Comparison of ENCODE assay signal across 19 mouse cellular contexts in the genomic region with DNA sequence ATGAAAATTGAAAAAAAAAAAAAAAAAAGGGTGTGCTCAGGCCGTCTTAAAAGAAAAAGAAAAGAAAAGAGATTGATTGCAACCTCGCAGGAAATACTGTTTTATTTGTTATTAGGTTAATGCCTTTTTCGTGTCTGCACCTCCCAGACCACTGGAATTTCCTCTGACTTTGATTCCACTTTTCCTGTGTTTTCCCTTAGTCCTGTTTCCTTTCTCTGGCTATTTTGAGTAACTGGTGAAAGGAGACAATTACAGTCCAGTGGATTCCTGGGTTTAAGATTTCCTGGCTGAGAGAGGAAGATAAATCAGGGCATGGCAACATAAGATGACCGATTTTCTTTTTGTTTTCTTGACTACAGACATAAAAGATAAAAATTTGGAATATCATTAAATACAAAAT.
DNase-seq lines count a peak whose midpoint lies in the region; ATAC-seq and TF ChIP-seq lines count a peak whose summit lies in the region.
"Had no signal": no experiment of that assay in that cellular context is flagged by ENCODE, and none has a peak within 500 bp of the region (broad histone marks: within the 10 kb centered on the region; RNA-seq: fewer than 3 reads in every experiment).

No protein-coding gene starts in this region.

- H3K4me2 ChIP-seq in intestine, embryonic 16.5 days (ENCODE audit: low read depth, low read length) = no peak overlapping the region
- H3K4me2 ChIP-seq: embryonic facial prominence, embryonic 12.5 days; forebrain, embryonic 12.5 days; hindbrain, embryonic 15.5 days; liver, embryonic 12.5 days; neural tube, embryonic 15.5 days; stomach, embryonic 15.5 days had no signal

- no peak for TF ChIP-seq EP300 in MEL (IDR thresholded peaks at IDR 0.05; ENCODE audit: low read depth in 1 of 2, low read length in 2 of 2)

- no peaks in the 10 kb centered on the region for H3K79me2 ChIP-seq in liver, adult 2 months (ENCODE audit: control insufficient read depth, insufficient read depth, low read length)
- H3K79me2 ChIP-seq in MEL (ENCODE audit: control insufficient read depth, insufficient read depth, low read length, poor library complexity) = no peaks in the 10 kb centered on the region

- H3K9ac ChIP-seq in liver, adult 2 months (ENCODE audit: low read depth, low read length) = no peak overlapping the region
- H3K9ac ChIP-seq in MEL (ENCODE audit: control insufficient read depth, low read depth, low read length, poor library complexity, severe bottlenecking) = no peak overlapping the region
- H3K9ac ChIP-seq in intestine, embryonic 16.5 days (ENCODE audit: low read depth, low read length) = no peak overlapping the region
- H3K9ac ChIP-seq: embryonic facial prominence, embryonic 12.5 days; forebrain, embryonic 12.5 days; hindbrain, embryonic 15.5 days; liver, embryonic 12.5 days; neural tube, embryonic 15.5 days; stomach, embryonic 15.5 days had no signal

- no peaks in the 10 kb centered on the region for H3K9me3 ChIP-seq in MEL (replicated peaks; ENCODE audit: insufficient read depth, low read length)
- no peaks in the 10 kb centered on the region for H3K9me3 ChIP-seq in intestine, embryonic 16.5 days (ENCODE audit: control insufficient read depth, low read length)
- H3K9me3 ChIP-seq: embryonic facial prominence, embryonic 12.5 days; forebrain, embryonic 12.5 days; hindbrain, embryonic 15.5 days; liver, embryonic 12.5 days; neural tube, embryonic 15.5 days; stomach, embryonic 15.5 days had no signal

- intact Hi-C loops in left cerebral cortex, postnatal 25 days (cut with DNase I) = no loop called here

- 27% methylated on average over 4 of the region's 4 CpGs for WGBS in kidney, adult 2 months
- 70% methylated on average over 4 of the region's 4 CpGs for WGBS in liver, adult 2 months
- 47% methylated on average over 4 of the region's 4 CpGs for WGBS in intestine, embryonic 16.5 days

- H3K27me3 ChIP-seq in kidney, adult 2 months (replicated peaks; ENCODE audit: control insufficient read depth, insufficient read depth, low read length) = no peaks in the 10 kb centered on the region
- no peaks in the 10 kb centered on the region for H3K27me3 ChIP-seq in liver, adult 2 months (ENCODE audit: control insufficient read depth, insufficient read depth, low read length)
- no peaks in the 10 kb centered on the region for H3K27me3 ChIP-seq in MEL (ENCODE audit: control insufficient read depth in 1 of 2, insufficient read depth in 2 of 2, low read length in 2 of 2)
- H3K27me3 ChIP-seq in intestine, embryonic 16.5 days (replicated peaks; ENCODE audit: control insufficient read depth, insufficient read depth, low read length) = no peaks in the 10 kb centered on the region
- H3K27me3 ChIP-seq: embryonic facial prominence, embryonic 12.5 days; forebrain, embryonic 12.5 days; hindbrain, embryonic 15.5 days; liver, embryonic 12.5 days; neural tube, embryonic 15.5 days; stomach, embryonic 15.5 days had no signal

- H3K4me3 ChIP-seq in kidney, adult 2 months (ENCODE audit: insufficient read depth, low read depth, low read length) = no peak overlapping the region
- H3K4me3 ChIP-seq in liver, adult 2 months (ENCODE audit: insufficient read depth, low read depth, low read length) = no peak overlapping the region
- no peak overlapping the region for H3K4me3 ChIP-seq in MEL (ENCODE audit: control insufficient read depth in 1 of 2, insufficient read depth in 1 of 2, low read depth in 2 of 2, low read length in 2 of 2)
- no peak overlapping the region for H3K4me3 ChIP-seq in brown adipose tissue, adult 24 weeks (ENCODE audit: insufficient read depth, low read depth, low read length)
- no peak overlapping the region for H3K4me3 ChIP-seq in intestine, embryonic 16.5 days (ENCODE audit: low read length)
- H3K4me3 ChIP-seq: embryonic facial prominence, embryonic 12.5 days; forebrain, embryonic 12.5 days; hindbrain, embryonic 15.5 days; liver, embryonic 12.5 days; neural tube, embryonic 15.5 days; stomach, embryonic 15.5 days had no signal

- no peaks in the 10 kb centered on the region for H3K36me3 ChIP-seq in kidney, adult 2 months (ENCODE audit: control insufficient read depth, insufficient read depth, low read length)
- no peaks in the 10 kb centered on the region for H3K36me3 ChIP-seq in liver, adult 2 months (ENCODE audit: control insufficient read depth, insufficient read depth, low read length)
- peaks cover 0 to 8% of the 10 kb centered on the region in 2 experiments; a peak in 2 of 4 replicates for H3K36me3 ChIP-seq in MEL (ENCODE audit: control insufficient read depth in 1 of 2, insufficient read depth in 2 of 2, low read length in 2 of 2)
- no peaks in the 10 kb centered on the region for H3K36me3 ChIP-seq in intestine, embryonic 16.5 days (ENCODE audit: control insufficient read depth, insufficient read depth, low read length)
- H3K36me3 ChIP-seq: embryonic facial prominence, embryonic 12.5 days; forebrain, embryonic 12.5 days; hindbrain, embryonic 15.5 days; liver, embryonic 12.5 days; neural tube, embryonic 15.5 days; stomach, embryonic 15.5 days had no signal

- TF ChIP-seq CTCF in kidney, adult 2 months (conservative IDR thresholded peaks at IDR 0.05; ENCODE audit: insufficient read depth, insufficient read length, low read depth, low read length) = no peak
- no peak for TF ChIP-seq CTCF in liver, adult 2 months (IDR thresholded peaks at IDR 0.05; ENCODE audit: low read depth, low read length)
- TF ChIP-seq CTCF in MEL (IDR thresholded peaks at IDR 0.05 in 2 of 3, conservative IDR thresholded peaks at IDR 0.05 in 1 of 3; ENCODE audit: control insufficient read depth in 1 of 3, insufficient read depth in 1 of 3, low read depth in 2 of 3, low read length in 3 of 3, poor library complexity in 1 of 3, severe bottlenecking in 1 of 3) = no peak

- TF ChIP-seq RAD21 in MEL (IDR thresholded peaks at IDR 0.05; ENCODE audit: low read depth, low read length) = no peak

- DNase-seq in kidney, adult 2 months = peak; percentile 48
- no peak for DNase-seq in kidney, adult 11 months
- peak; percentile 6 for DNase-seq in liver, adult 2 months (ENCODE audit: extremely low read depth, low read depth, low spot score)
- DNase-seq in liver = no peak
- no peak for DNase-seq in MEL (ENCODE audit: low read depth, low spot score)
- DNase-seq in left cerebral cortex, postnatal 25 days (ENCODE audit: low spot score in 2 of 2) = no peak
- DNase-seq: adrenal gland, postnatal 10 days; cerebellum, adult 2 months; cerebellum, postnatal 25 days; lung, adult 18-20 months; thymus, postnatal 25 days had no signal

- no peaks in the 10 kb centered on the region for H3K4me1 ChIP-seq in kidney, adult 2 months (ENCODE audit: control insufficient read depth, insufficient read depth, low read length)
- no peaks in the 10 kb centered on the region for H3K4me1 ChIP-seq in liver, adult 2 months (ENCODE audit: control insufficient read depth, insufficient read depth, low read length)
- peaks cover 0 to 8% of the 10 kb centered on the region in 2 experiments; a peak in 2 of 4 replicates for H3K4me1 ChIP-seq in MEL (ENCODE audit: control insufficient read depth in 1 of 2, insufficient read depth in 2 of 2, low read length in 2 of 2)
- H3K4me1 ChIP-seq in brown adipose tissue, adult 24 weeks (ENCODE audit: control insufficient read depth, insufficient read depth, insufficient read length, low read length) = peaks cover 11% of the 10 kb centered on the region; the same call in 1 of the 2 replicates
- no peaks in the 10 kb centered on the region for H3K4me1 ChIP-seq in intestine, embryonic 16.5 days (ENCODE audit: control insufficient read depth, insufficient read depth, low read length)
- H3K4me1 ChIP-seq: embryonic facial prominence, embryonic 12.5 days; forebrain, embryonic 12.5 days; liver, embryonic 12.5 days; neural tube, embryonic 15.5 days; stomach, embryonic 15.5 days had no signal

- H3K27ac ChIP-seq in kidney, adult 2 months (ENCODE audit: insufficient read depth, low read depth, low read length) = no peak overlapping the region
- no peak overlapping the region for H3K27ac ChIP-seq in liver, adult 2 months (replicated peaks; ENCODE audit: insufficient read depth, low read depth, low read length)
- no peak overlapping the region for H3K27ac ChIP-seq in MEL (ENCODE audit: control insufficient read depth, low read depth, low read length)
- H3K27ac ChIP-seq in brown adipose tissue, adult 24 weeks (replicated peaks; ENCODE audit: low read depth, low read length) = 0 out of 2 replicates have a peak overlapping the region, but pooled peaks have one; percentile 24
- H3K27ac ChIP-seq in intestine, embryonic 16.5 days (ENCODE audit: low read length) = no peak overlapping the region
- H3K27ac ChIP-seq: embryonic facial prominence, embryonic 12.5 days; forebrain, embryonic 12.5 days; liver, embryonic 12.5 days had no signal

- no peak for TF ChIP-seq POLR2A in kidney, adult 2 months (IDR thresholded peaks at IDR 0.05; ENCODE audit: low read depth, low read length)
- no peak for TF ChIP-seq POLR2A in liver, adult 2 months (IDR thresholded peaks at IDR 0.05; ENCODE audit: extremely low read depth, insufficient read depth, low read length)
- TF ChIP-seq POLR2A in MEL (IDR thresholded peaks at IDR 0.05; ENCODE audit: control insufficient read depth in 1 of 2, insufficient read depth in 1 of 2, low read depth in 1 of 2, low read length in 2 of 2, poor library complexity in 1 of 2) = no peak

- ATAC-seq in intestine, embryonic 16.5 days = no peak
- ATAC-seq: liver, embryonic 12.5 days had no signal

TF ChIP-seq in MEL, 35 proteins besides CTCF, POLR2A, EP300 and RAD21:
- TF ChIP-seq ZNF384 (IDR thresholded peaks at IDR 0.05; ENCODE audit: low read depth, low read length) (peak; percentile 40; the same call in 1 of the 2 replicates), MAZ (IDR thresholded peaks at IDR 0.05; ENCODE audit: low read depth, low read length) (no peak)

Comparison
In these comparisons a context has a peak if more than half of its experiments do, and no peak if none do; other contexts are left out.
1. DNase-seq: peak in kidney, adult 2 months (single experiment) and liver, adult 2 months (single experiment); none in kidney, adult 11 months (single experiment), liver (single experiment), MEL (single experiment) and left cerebral cortex, postnatal 25 days (0 of 2).